Comparison of ENCODE assay signal across 9 mouse cellular contexts in genomic region chr10:63025491-63026011, GRCm38 (mm10). TPM values are rescaled to one million over a fixed set of nuclear protein-coding genes. Genes with fewer than 3 reads are reported as not detected.
DNase-seq lines count a peak whose midpoint lies in the region; ATAC-seq and TF ChIP-seq lines count a peak whose summit lies in the region.
"Had no signal": no experiment of that assay in that cellular context is flagged by ENCODE, and none has a peak within 500 bp of the region (broad histone marks: within the 10 kb centered on the region; RNA-seq: fewer than 3 reads in every experiment).

No protein-coding gene starts in this region.

- peak; percentile 57 for DNase-seq in kidney, postnatal 0 days (ENCODE audit: low spot score)
- no peak for DNase-seq in kidney, postnatal 14 days
- DNase-seq in embryonic facial prominence, embryonic 14.5 days (ENCODE audit: low spot score): peak; percentile 61
- DNase-seq in adipocyte (ENCODE audit: low spot score): no peak
- no peak for DNase-seq in natural killer cell, adult 2 months (ENCODE audit: low spot score in 2 of 2)
- no peak for DNase-seq in cerebellum, postnatal 14 days

- H3K27ac ChIP-seq in kidney, postnatal 0 days: peak overlapping the region; percentile 100
- peak overlapping the region; percentile 100 for H3K27ac ChIP-seq in embryonic facial prominence, embryonic 14.5 days (replicated peaks; ENCODE audit: low read depth, low read length)
- H3K27ac ChIP-seq in intestine, embryonic 15.5 days: peak overlapping the region; percentile 100
- peak overlapping the region; percentile 99 for H3K27ac ChIP-seq in neural tube, embryonic 12.5 days

- H3K4me3 ChIP-seq in kidney, postnatal 0 days (replicated peaks; ENCODE audit: low read depth, low read length): no peak overlapping the region
- H3K4me3 ChIP-seq in embryonic facial prominence, embryonic 14.5 days (ENCODE audit: low read depth, low read length): peak overlapping the region; percentile 97; the same call in 1 of the 2 replicates
- no peak overlapping the region for H3K4me3 ChIP-seq in intestine, embryonic 15.5 days (replicated peaks)
- peak overlapping the region; percentile 9; the same call in 1 of the 2 replicates for H3K4me3 ChIP-seq in neural tube, embryonic 12.5 days

- 0 out of 2 replicates have a peak, but pooled peaks cover 22% of the 10 kb centered on the region for H3K4me1 ChIP-seq in kidney, postnatal 0 days (replicated peaks; ENCODE audit: insufficient read depth, low read length)
- H3K4me1 ChIP-seq in embryonic facial prominence, embryonic 14.5 days (ENCODE audit: control insufficient read depth, insufficient read depth, low read length): peaks cover 28% of the 10 kb centered on the region
- H3K4me1 ChIP-seq in intestine, embryonic 15.5 days (replicated peaks): peaks cover 12% of the 10 kb centered on the region
- peaks cover 43% of the 10 kb centered on the region for H3K4me1 ChIP-seq in neural tube, embryonic 12.5 days

- H3K9me3 ChIP-seq in kidney, postnatal 0 days (replicated peaks; ENCODE audit: low read length): no peaks in the 10 kb centered on the region
- H3K9me3 ChIP-seq in embryonic facial prominence, embryonic 14.5 days (ENCODE audit: control insufficient read depth, low read length): no peaks in the 10 kb centered on the region
- H3K9me3 ChIP-seq in intestine, embryonic 15.5 days: no peaks in the 10 kb centered on the region
- H3K9me3 ChIP-seq in neural tube, embryonic 12.5 days: no peaks in the 10 kb centered on the region

- no peaks in the 10 kb centered on the region for H3K27me3 ChIP-seq in kidney, postnatal 0 days (ENCODE audit: insufficient read depth, low read length)
- H3K27me3 ChIP-seq in embryonic facial prominence, embryonic 14.5 days (replicated peaks; ENCODE audit: control insufficient read depth, insufficient read depth, low read length): no peaks in the 10 kb centered on the region
- H3K27me3 ChIP-seq in intestine, embryonic 15.5 days (replicated peaks): no peaks in the 10 kb centered on the region
- H3K27me3 ChIP-seq in neural tube, embryonic 12.5 days (replicated peaks): no peaks in the 10 kb centered on the region

- ATAC-seq in kidney, postnatal 0 days (replicated peaks; ENCODE audit: low FRiP score, low read depth): no peak
- no peak for ATAC-seq in embryonic facial prominence, embryonic 14.5 days (ENCODE audit: low read depth)
- no peak for ATAC-seq in intestine, embryonic 15.5 days
- ATAC-seq in neural tube, embryonic 12.5 days (ENCODE audit: low FRiP score, low read depth): no peak

- H3K4me2 ChIP-seq in kidney, postnatal 0 days (ENCODE audit: low read length): peak overlapping the region; percentile 67; the same call in 1 of the 2 replicates
- H3K4me2 ChIP-seq in embryonic facial prominence, embryonic 14.5 days (ENCODE audit: low read depth, low read length): peak overlapping the region; percentile 84
- H3K4me2 ChIP-seq in intestine, embryonic 15.5 days (replicated peaks): peak overlapping the region; percentile 62; the same call in 1 of the 2 replicates
- peak overlapping the region; percentile 76 for H3K4me2 ChIP-seq in neural tube, embryonic 12.5 days (replicated peaks)

- 43% methylated on average over 6 of the region's 6 CpGs for WGBS in kidney, postnatal 0 days
- 35% methylated on average over 6 of the region's 6 CpGs for WGBS in embryonic facial prominence, embryonic 14.5 days
- 70% methylated on average over 6 of the region's 6 CpGs for WGBS in intestine, embryonic 15.5 days
- WGBS in neural tube, embryonic 12.5 days: 16% methylated on average over 6 of the region's 6 CpGs

- no peak for TF ChIP-seq CTCF in kidney, postnatal 0 days (IDR thresholded peaks at IDR 0.05; ENCODE audit: low read depth)

- H3K9ac ChIP-seq in kidney, postnatal 0 days (ENCODE audit: low read depth, low read length): no peak overlapping the region
- H3K9ac ChIP-seq in embryonic facial prominence, embryonic 14.5 days (ENCODE audit: low read depth, low read length): no peak overlapping the region
- no peak overlapping the region for H3K9ac ChIP-seq in intestine, embryonic 15.5 days
- 0 out of 2 replicates have a peak overlapping the region, but pooled peaks have one; percentile 7 for H3K9ac ChIP-seq in neural tube, embryonic 12.5 days

- H3K36me3 ChIP-seq in kidney, postnatal 0 days (ENCODE audit: insufficient read depth, low read length): no peaks in the 10 kb centered on the region
- no peaks in the 10 kb centered on the region for H3K36me3 ChIP-seq in embryonic facial prominence, embryonic 14.5 days (ENCODE audit: control insufficient read depth, insufficient read depth, low read length)
- H3K36me3 ChIP-seq in intestine, embryonic 15.5 days: no peaks in the 10 kb centered on the region
- no peaks in the 10 kb centered on the region for H3K36me3 ChIP-seq in neural tube, embryonic 12.5 days

RNA-seq across cellular contexts. Expression of gene Pbld2, which starts 1.4 kb away (rescaled TPM):
- polyA plus RNA-seq in kidney, postnatal 0 days (2015; fragmentation: Nextera tagmentation; extraction: Ambion mirVana): 11.6 and 12.6 TPM in 2 replicates
- polyA plus RNA-seq in embryonic facial prominence, embryonic 14.5 days (2014; fragmentation: Nextera tagmentation; extraction: Ambion mirVana): 1.1 and 1.5 TPM in 2 replicates
- 5.7 and 6.8 TPM in 2 replicates for polyA plus RNA-seq in intestine, embryonic 15.5 days (2015; fragmentation: Nextera tagmentation; extraction: Ambion mirVana)
- 0.73 and 0.80 TPM in 2 replicates for polyA plus RNA-seq in neural tube, embryonic 12.5 days (2016; fragmentation: Nextera tagmentation; extraction: Ambion mirVana)

RNA-seq across cellular contexts. Expression of gene Hnrnph3, which starts 1.5 kb away (rescaled TPM):
- 56.7 and 57.8 TPM in 2 replicates for polyA plus RNA-seq in kidney, postnatal 0 days (2015; fragmentation: Nextera tagmentation; extraction: Ambion mirVana)
- polyA plus RNA-seq in embryonic facial prominence, embryonic 14.5 days (2014; fragmentation: Nextera tagmentation; extraction: Ambion mirVana): 51.8 and 56.4 TPM in 2 replicates
- polyA plus RNA-seq in intestine, embryonic 15.5 days (2015; fragmentation: Nextera tagmentation; extraction: Ambion mirVana): 73.6 and 75.4 TPM in 2 replicates
- polyA plus RNA-seq in neural tube, embryonic 12.5 days (2016; fragmentation: Nextera tagmentation; extraction: Ambion mirVana): 232 and 247 TPM in 2 replicates

RNA-seq across cellular contexts. Expression of gene Pbld1, which starts 34.4 kb away (rescaled TPM):
- 13.7 and 16.0 TPM in 2 replicates for polyA plus RNA-seq in kidney, postnatal 0 days (2015; fragmentation: Nextera tagmentation; extraction: Ambion mirVana)
- polyA plus RNA-seq in embryonic facial prominence, embryonic 14.5 days (2014; fragmentation: Nextera tagmentation; extraction: Ambion mirVana): 0.56 and 0.58 TPM in 2 replicates
- polyA plus RNA-seq in intestine, embryonic 15.5 days (2015; fragmentation: Nextera tagmentation; extraction: Ambion mirVana): 2.6 and 6.4 TPM in 2 replicates
- polyA plus RNA-seq in neural tube, embryonic 12.5 days (2016; fragmentation: Nextera tagmentation; extraction: Ambion mirVana): 1.2 and 1.3 TPM in 2 replicates
- polyA plus RNA-seq: macrophage had no signal

RNA-seq across cellular contexts. Expression of gene Rufy2, which starts 45.5 kb away (rescaled TPM):
- polyA plus RNA-seq in kidney, postnatal 0 days (2015; fragmentation: Nextera tagmentation; extraction: Ambion mirVana): 20.8 and 21.5 TPM in 2 replicates
- 23.5 and 26.3 TPM in 2 replicates for polyA plus RNA-seq in embryonic facial prominence, embryonic 14.5 days (2014; fragmentation: Nextera tagmentation; extraction: Ambion mirVana)
- polyA plus RNA-seq in intestine, embryonic 15.5 days (2015; fragmentation: Nextera tagmentation; extraction: Ambion mirVana): 20.3 and 20.7 TPM in 2 replicates
- polyA plus RNA-seq in neural tube, embryonic 12.5 days (2016; fragmentation: Nextera tagmentation; extraction: Ambion mirVana): 36.3 and 39.1 TPM in 2 replicates

Comparison
In these comparisons a context has a peak if more than half of its experiments do, and no peak if none do; other contexts are left out.
1. DNase-seq: peak in kidney, postnatal 0 days (single experiment) and embryonic facial prominence, embryonic 14.5 days (single experiment); none in kidney, postnatal 14 days (single experiment), adipocyte (single experiment), natural killer cell, adult 2 months (0 of 2) and cerebellum, postnatal 14 days (0 of 2).
2. H3K4me3 ChIP-seq: peak in embryonic facial prominence, embryonic 14.5 days (single experiment) and neural tube, embryonic 12.5 days (single experiment); none in kidney, postnatal 0 days (single experiment) and intestine, embryonic 15.5 days (single experiment).
3. Peak in every context shown above with its lines, with median percentiles within 50 percentile points of each other: H3K27ac ChIP-seq and H3K4me2 ChIP-seq.